Mouse (Mus musculus): ENCODE measurements around the gene Zfpl1. TPM values are rescaled to one million over a fixed set of nuclear protein-coding genes. Genes with fewer than 3 reads are reported as not detected.

The Zfpl1 gene
- polyA plus RNA-seq, 1 experiment from 2014 or later = 80.8 TPM

DNA sequence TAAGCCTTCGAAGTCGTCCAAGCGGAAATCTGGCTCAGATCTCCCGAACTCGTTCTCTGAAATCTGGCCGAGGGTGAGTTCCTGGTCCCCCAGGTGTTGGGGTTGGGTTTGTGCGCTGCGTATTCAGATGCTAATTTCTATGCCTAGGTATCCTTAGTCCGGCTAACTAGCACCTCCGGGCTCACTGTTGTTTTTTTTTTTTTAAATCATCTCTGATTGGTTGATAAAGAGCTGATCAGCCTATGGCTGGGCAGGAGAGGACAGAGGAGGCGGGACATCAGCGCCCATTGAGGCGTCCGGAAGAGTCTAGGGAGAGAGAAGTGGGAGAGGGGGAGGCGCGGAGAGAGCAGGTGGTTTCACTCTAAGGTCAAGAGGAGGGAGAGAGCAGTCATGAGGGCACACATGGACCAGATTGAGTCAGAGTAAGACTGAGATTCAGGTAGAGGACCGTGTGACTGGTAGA, 692 bp upstream of the Zfpl1 start:
- Histone ChIP-seq H3K9me3 (no peaks in the 10 kb centered on the region), H3K27ac (replicated peaks) (no peak overlapping the region), H3K27me3 (no peaks in the 10 kb centered on the region), H3K4me1 (peaks cover 23% of the 10 kb centered on the region), H3K4me2 (replicated peaks) (peak overlapping the region; percentile 95), H3K4me3 (peak overlapping the region; percentile 61), H3K36me3 (peaks cover 21% of the 10 kb centered on the region), H3K9ac (replicated peaks) (peak overlapping the region; percentile 41)
- peak; percentile 49 for ATAC-seq (replicated peaks)
- under 1% methylated on average over 17 of the region's 17 CpGs for WGBS

GRCm38 (mm10) chr19:6082156-6082555, 2.6 kb downstream of the Zfpl1 start, which contains the start of gene Gm28374:
TSS of gene Gm28374 (minus strand) at chr19:6082256.
- Histone ChIP-seq H3K4me1 (peaks cover 28% of the 10 kb centered on the region), H3K4me3 (no peak within 1 kb of the TSS), H3K4me2 (replicated peaks) (no peak within 1 kb of the TSS), H3K27ac (replicated peaks) (no peak within 1 kb of the TSS), H3K36me3 (peaks cover 26% of the 10 kb centered on the region), H3K27me3 (no peaks in the 10 kb centered on the region), H3K9me3 (no peaks in the 10 kb centered on the region), H3K9ac (replicated peaks) (no peak within 1 kb of the TSS)
- ATAC-seq (replicated peaks) = no peak
- WGBS = 85% methylated on average over 9 of the region's 9 CpGs

DNA sequence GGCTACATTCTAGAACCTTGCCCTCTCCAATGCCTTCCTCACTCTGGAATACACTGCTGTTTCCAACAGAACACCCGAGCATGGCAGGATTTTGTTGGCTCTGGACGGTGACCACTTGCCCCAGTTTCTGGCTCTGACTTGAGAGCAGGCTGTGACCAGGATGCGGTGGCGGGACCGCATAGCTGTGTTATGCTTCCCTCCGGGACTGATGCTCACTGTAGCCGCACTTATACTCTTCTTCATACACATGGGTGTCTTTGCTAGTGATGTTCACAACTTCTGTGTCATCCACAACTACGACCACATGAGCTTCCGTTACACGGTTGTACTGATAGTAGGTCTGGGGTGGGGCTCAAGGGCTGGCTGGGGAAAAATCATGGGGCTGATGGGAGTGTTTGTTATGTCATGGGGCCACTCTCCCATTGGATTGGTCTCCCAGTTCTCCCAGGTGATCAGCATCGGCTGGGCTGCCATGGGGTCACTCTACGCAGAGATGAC, 4.7 kb downstream of the Zfpl1 start, which contains the start of gene Tmem262:
Gene Tmem262, plus strand, starts transcription at position 51 of the 498 bp plus-strand sequence.
- ATAC-seq (replicated peaks) = no peak
- Histone ChIP-seq H3K4me1 (peaks cover 29% of the 10 kb centered on the region), H3K36me3 (peaks cover 26% of the 10 kb centered on the region), H3K4me3 (no peak within 1 kb of the TSS), H3K27ac (replicated peaks) (no peak within 1 kb of the TSS), H3K4me2 (replicated peaks) (no peak within 1 kb of the TSS), H3K9ac (replicated peaks) (no peak within 1 kb of the TSS), H3K27me3 (no peaks in the 10 kb centered on the region), H3K9me3 (no peaks in the 10 kb centered on the region)
- WGBS = 94% methylated on average over 12 of the region's 12 CpGs

DNA sequence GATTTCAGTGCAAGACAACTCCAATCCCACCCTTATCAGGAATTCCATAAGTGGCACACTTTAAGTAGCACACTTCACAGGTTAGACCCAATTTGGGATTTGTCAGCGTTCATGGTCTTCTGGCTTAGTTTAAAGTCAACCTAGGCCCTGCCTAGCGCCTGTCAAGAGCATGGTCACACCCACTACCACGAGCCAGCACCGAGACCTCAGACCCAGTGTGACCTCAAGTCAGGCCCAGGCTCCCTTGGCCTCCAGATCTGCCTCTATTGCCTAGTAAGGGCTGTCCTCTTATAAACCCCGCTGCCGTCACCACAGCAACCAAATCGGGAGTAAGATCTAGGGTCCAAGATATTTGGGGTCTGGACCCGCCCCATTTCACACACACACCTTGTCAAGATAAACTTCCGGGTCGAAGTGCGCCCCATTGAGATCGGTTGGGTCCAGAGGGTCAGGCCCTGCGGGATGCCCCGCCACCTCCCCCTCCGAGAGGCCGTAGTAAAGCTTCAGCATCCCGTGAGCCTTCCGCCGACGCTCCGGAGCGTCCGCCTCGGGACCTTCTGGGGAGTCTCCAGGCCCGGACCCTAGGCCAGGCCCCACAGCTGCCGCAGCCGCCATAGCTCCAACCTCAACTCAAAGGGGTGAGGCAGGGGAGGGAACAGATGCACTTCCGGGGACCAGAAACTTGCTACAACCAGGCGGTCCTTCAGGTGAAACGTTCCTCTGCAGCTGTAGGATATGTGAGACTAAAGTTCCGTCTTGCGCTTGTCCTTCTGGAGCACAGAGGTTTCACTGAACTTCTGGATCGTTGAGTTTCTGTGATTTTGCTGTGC, 8.0 kb downstream of the Zfpl1 start, which contains the start of gene Vps51:
Gene Vps51, minus strand, starts transcription at position 668 of the 830 bp plus-strand sequence.
- Histone ChIP-seq H3K4me1 (peaks cover 15% of the 10 kb centered on the region), H3K36me3 (peaks cover 18% of the 10 kb centered on the region), H3K4me3 (peak within 1 kb of the TSS; percentile 69), H3K4me2 (replicated peaks) (peak within 1 kb of the TSS; percentile 95), H3K9me3 (no peaks in the 10 kb centered on the region), H3K27me3 (no peaks in the 10 kb centered on the region), H3K9ac (replicated peaks) (peak within 1 kb of the TSS; percentile 70), H3K27ac (replicated peaks) (peak within 1 kb of the TSS; percentile 88)
- peak; percentile 91 for ATAC-seq (replicated peaks)
- WGBS = 2% methylated on average over 33 of the region's 33 CpGs

- Histone ChIP-seq H3K4me2 (replicated peaks) (no peak overlapping the region), H3K9me3 (no peaks in the 10 kb centered on the region), H3K36me3 (peaks cover 26% of the 10 kb centered on the region)
Observed at GRCm38 (mm10) chr19:6073889-6074288, 10.9 kb downstream of the Zfpl1 start.

GRCm38 (mm10) chr19:6071261-6071660, 13.5 kb downstream of the Zfpl1 start:
- ATAC-seq (replicated peaks) = no peak
- Histone ChIP-seq H3K4me1 (peaks cover 23% of the 10 kb centered on the region), H3K4me2 (replicated peaks) (no peak overlapping the region), H3K27me3 (no peaks in the 10 kb centered on the region), H3K9ac (replicated peaks) (no peak overlapping the region), H3K27ac (replicated peaks) (no peak overlapping the region), H3K4me3 (no peak overlapping the region), H3K9me3 (no peaks in the 10 kb centered on the region), H3K36me3 (peaks cover 29% of the 10 kb centered on the region)
- WGBS = 94% methylated on average over 19 of the region's 19 CpGs

More at GRCm38 (mm10) chr19:6073889-6074288, 10.9 kb downstream of the Zfpl1 start:
- Histone ChIP-seq H3K4me1 (peaks cover 15% of the 10 kb centered on the region), H3K4me3 (no peak overlapping the region), H3K27me3 (no peaks in the 10 kb centered on the region), H3K9ac (replicated peaks) (no peak overlapping the region), H3K27ac (replicated peaks) (no peak overlapping the region)
- 93% methylated on average over 5 of the region's 5 CpGs for WGBS
- no peak for ATAC-seq (replicated peaks)

DNA sequence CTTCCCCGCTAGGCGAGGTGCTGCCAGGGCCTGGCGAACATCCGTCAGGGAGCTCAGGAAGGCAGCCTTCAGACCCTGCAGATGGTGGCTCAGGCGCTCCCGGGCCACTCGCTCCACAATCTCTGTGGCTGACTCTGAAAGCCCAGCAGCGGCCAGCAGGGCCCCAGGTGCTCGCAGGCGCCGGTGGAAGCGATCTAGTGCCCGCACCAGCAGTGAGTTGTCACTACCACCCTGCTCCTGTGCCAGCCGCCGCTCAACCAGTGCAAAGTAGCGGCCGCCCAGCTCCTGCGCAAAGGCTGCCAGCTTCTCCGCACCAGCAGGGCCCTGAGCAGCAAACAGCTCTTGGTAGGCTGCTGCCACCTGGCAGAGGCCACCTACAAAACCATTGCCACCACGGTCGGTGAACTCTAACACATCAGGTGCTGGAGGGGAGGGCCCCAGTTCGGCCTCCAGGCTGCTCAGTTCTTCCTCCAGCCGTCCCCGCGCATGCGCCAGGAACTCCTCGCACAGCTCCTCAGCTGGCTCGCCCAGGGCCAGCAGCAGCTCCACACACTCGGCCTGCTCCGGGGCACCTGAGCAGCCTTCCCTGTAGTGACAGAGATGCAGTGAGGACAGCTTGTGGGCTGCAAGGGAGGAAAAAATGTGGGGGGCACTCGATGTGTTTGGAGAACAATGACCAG, 14.0 kb downstream of the Zfpl1 start:
- Histone ChIP-seq H3K4me1 (peaks cover 23% of the 10 kb centered on the region), H3K27me3 (no peaks in the 10 kb centered on the region), H3K9ac (replicated peaks) (no peak overlapping the region), H3K36me3 (peaks cover 29% of the 10 kb centered on the region), H3K27ac (replicated peaks) (no peak overlapping the region), H3K9me3 (no peaks in the 10 kb centered on the region), H3K4me2 (replicated peaks) (no peak overlapping the region), H3K4me3 (no peak overlapping the region)
- no peak for ATAC-seq (replicated peaks)
- WGBS = 92% methylated on average over 31 of the region's 31 CpGs

GRCm38 (mm10) chr19:6069851-6070250, 14.9 kb downstream of the Zfpl1 start:
- Histone ChIP-seq H3K4me2 (replicated peaks) (no peak overlapping the region), H3K27ac (replicated peaks) (no peak overlapping the region), H3K4me3 (no peak overlapping the region), H3K9me3 (no peaks in the 10 kb centered on the region), H3K27me3 (no peaks in the 10 kb centered on the region), H3K9ac (replicated peaks) (no peak overlapping the region), H3K4me1 (peaks cover 23% of the 10 kb centered on the region), H3K36me3 (peaks cover 29% of the 10 kb centered on the region)
- ATAC-seq (replicated peaks) = no peak
- 92% methylated on average over 10 of the region's 10 CpGs for WGBS

GRCm38 (mm10) chr19:6068951-6069350, 15.8 kb downstream of the Zfpl1 start:
- WGBS = 73% methylated on average over 4 of the region's 4 CpGs
- no peak overlapping the region for H3K4me2 ChIP-seq (replicated peaks)
- H3K4me3 ChIP-seq = no peak overlapping the region
- H3K36me3 ChIP-seq = peaks cover 29% of the 10 kb centered on the region
- no peak for ATAC-seq (replicated peaks)
- H3K27ac ChIP-seq (replicated peaks) = no peak overlapping the region
- peaks cover 23% of the 10 kb centered on the region for H3K4me1 ChIP-seq
- no peaks in the 10 kb centered on the region for H3K27me3 ChIP-seq
- no peaks in the 10 kb centered on the region for H3K9me3 ChIP-seq
- H3K9ac ChIP-seq (replicated peaks) = no peak overlapping the region

GRCm38 (mm10) chr19:6067724-6068415, 16.9 kb downstream of the Zfpl1 start, which contains the start of gene Tm7sf2:
TSS of gene Tm7sf2 (minus strand) at chr19:6068373.
- H3K4me1 ChIP-seq = peaks cover 30% of the 10 kb centered on the region
- 8% methylated on average over 33 of the region's 33 CpGs for WGBS
- peak within 1 kb of the TSS; percentile 89 for H3K27ac ChIP-seq (replicated peaks)
- peak within 1 kb of the TSS; percentile 65 for H3K4me3 ChIP-seq
- no peaks in the 10 kb centered on the region for H3K27me3 ChIP-seq
- ATAC-seq (replicated peaks) = peak; percentile 91
- peak within 1 kb of the TSS; percentile 86 for H3K9ac ChIP-seq (replicated peaks)
- H3K9me3 ChIP-seq = no peaks in the 10 kb centered on the region
- peak within 1 kb of the TSS; percentile 97 for H3K4me2 ChIP-seq (replicated peaks)
- H3K36me3 ChIP-seq = peaks cover 29% of the 10 kb centered on the region

- under 1% methylated on average over 30 of the region's 30 CpGs for WGBS
- peak overlapping the region; percentile 97 for H3K4me2 ChIP-seq (replicated peaks)
- H3K4me1 ChIP-seq = peaks cover 37% of the 10 kb centered on the region
- peak overlapping the region; percentile 86 for H3K9ac ChIP-seq (replicated peaks)
- H3K9me3 ChIP-seq = no peaks in the 10 kb centered on the region
- peak overlapping the region; percentile 89 for H3K27ac ChIP-seq (replicated peaks)
- H3K4me3 ChIP-seq = peak overlapping the region; percentile 65
- peaks cover 29% of the 10 kb centered on the region for H3K36me3 ChIP-seq
- H3K27me3 ChIP-seq = no peaks in the 10 kb centered on the region
- ATAC-seq (replicated peaks) = peak; percentile 70
Observed at GRCm38 (mm10) chr19:6067011-6067723, 17.6 kb downstream of the Zfpl1 start.

Measured in forebrain, embryonic 15.5 days (tissue).